Mouse (Mus musculus) midbrain, embryonic 10.5 days (tissue): ENCODE data around the gene Medag. TPM values are rescaled to one million over a fixed set of nuclear protein-coding genes. Genes with fewer than 3 reads are reported as not detected.

ENCODE experiments used
- DNase-seq: peaks from one replicate; pipeline ENCODE4 v3.0.0-alpha.2; 2017; ENCODE audit warnings: low spot score
- H3K27ac ChIP-seq: fragments of 300-500 bp; sonication (generic); replicated peaks from 2 replicates; pipeline ENCODE4 v1.5.1; 2016; ENCODE audit warnings: mild to moderate bottlenecking
- H3K27me3 ChIP-seq: fragments of 300-500 bp; sonication (generic); 2 replicates; pipeline ENCODE4 v1.6.1; 2016; ENCODE audit warnings: low read depth, mild to moderate bottlenecking; ENCODE audit not compliant: poor library complexity, severe bottlenecking
- H3K36me3 ChIP-seq: fragments of 300-500 bp; sonication (generic); 2 replicates; pipeline ENCODE4 v1.6.1; 2016; ENCODE audit warnings: mild to moderate bottlenecking, moderate library complexity
- H3K4me1 ChIP-seq: fragments of 300-500 bp; sonication (generic); 2 replicates; pipeline ENCODE4 v1.6.1; 2016
- H3K4me3 ChIP-seq: fragments of 300-500 bp; sonication (generic); 2 replicates; pipeline ENCODE4 v1.5.1; 2016; ENCODE audit warnings: mild to moderate bottlenecking, moderate library complexity
- H3K9me3 ChIP-seq: fragments of 300-500 bp; sonication (generic); replicated peaks from 2 replicates; pipeline ENCODE4 v1.6.1; 2016; ENCODE audit warnings: mild to moderate bottlenecking
- WGBS: fragments of 180-500 bp; shearing (Covaris S2); methylation state at CpG from one replicate; pipeline ENCODE4 v1.1.7; 2016; 5-methylcytosine and 5-hydroxymethylcytosine counted together
- polyA plus RNA-seq: library from polyadenylated mRNA; unstranded; fragments of >200 nt; fragmentation: Nextera tagmentation; extraction: Ambion mirVana; gene quantifications from 2 replicates; pipeline ENCODE4 v1.2.1, GENCODE M21; 2016

The Medag gene
- polyA plus RNA-seq, 1 experiment from 2014 or later, result 0.57 TPM

GRCm38 (mm10) chr5:149375074-149375888, 36.3 kb upstream of the Medag start:
- H3K4me3 ChIP-seq, result no peak overlapping the region
- no peaks in the 10 kb centered on the region for H3K9me3 ChIP-seq
- 56% methylated on average over 14 of the region's 14 CpGs for WGBS
- no peak for DNase-seq
- H3K4me1 ChIP-seq, result peaks cover 70% of the 10 kb centered on the region
- H3K36me3 ChIP-seq, result no peaks in the 10 kb centered on the region
- peak overlapping the region; percentile 82 for H3K27ac ChIP-seq
- H3K27me3 ChIP-seq, result peaks cover 20% of the 10 kb centered on the region

DNA sequence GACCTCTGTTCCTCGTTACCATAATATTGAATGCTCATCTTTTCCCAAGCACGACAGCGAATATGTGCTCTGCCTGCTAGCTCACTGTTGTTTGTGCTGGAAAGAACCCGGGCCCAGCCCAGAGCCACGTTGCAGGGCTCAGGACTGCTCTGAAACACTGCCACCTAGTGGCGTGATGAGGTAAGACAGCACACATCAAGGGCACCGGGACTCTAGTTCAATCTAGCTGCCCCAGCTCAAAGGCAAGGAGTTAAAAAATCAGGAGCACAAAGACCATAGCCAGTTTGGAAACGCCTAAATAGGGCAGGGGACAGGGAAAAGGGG, 35.7 kb upstream of the Medag start:
- no peaks in the 10 kb centered on the region for H3K36me3 ChIP-seq
- 2% methylated on average over 8 of the region's 8 CpGs for WGBS
- DNase-seq, result peak; percentile 91
- peak overlapping the region; percentile 82 for H3K27ac ChIP-seq
- H3K27me3 ChIP-seq, result peaks cover 20% of the 10 kb centered on the region
- H3K9me3 ChIP-seq, result no peaks in the 10 kb centered on the region
- peaks cover 76% of the 10 kb centered on the region for H3K4me1 ChIP-seq
- H3K4me3 ChIP-seq, result no peak overlapping the region

GRCm38 (mm10) chr5:149376367-149376766, 35.2 kb upstream of the Medag start:
- no peak for DNase-seq
- no peaks in the 10 kb centered on the region for H3K36me3 ChIP-seq
- WGBS, result 81% methylated on average over 7 of the region's 7 CpGs
- H3K27ac ChIP-seq, result peak overlapping the region; percentile 82
- peaks cover 81% of the 10 kb centered on the region for H3K4me1 ChIP-seq
- H3K4me3 ChIP-seq, result no peak overlapping the region
- H3K27me3 ChIP-seq, result peaks cover 20% of the 10 kb centered on the region
- H3K9me3 ChIP-seq, result no peaks in the 10 kb centered on the region

DNA sequence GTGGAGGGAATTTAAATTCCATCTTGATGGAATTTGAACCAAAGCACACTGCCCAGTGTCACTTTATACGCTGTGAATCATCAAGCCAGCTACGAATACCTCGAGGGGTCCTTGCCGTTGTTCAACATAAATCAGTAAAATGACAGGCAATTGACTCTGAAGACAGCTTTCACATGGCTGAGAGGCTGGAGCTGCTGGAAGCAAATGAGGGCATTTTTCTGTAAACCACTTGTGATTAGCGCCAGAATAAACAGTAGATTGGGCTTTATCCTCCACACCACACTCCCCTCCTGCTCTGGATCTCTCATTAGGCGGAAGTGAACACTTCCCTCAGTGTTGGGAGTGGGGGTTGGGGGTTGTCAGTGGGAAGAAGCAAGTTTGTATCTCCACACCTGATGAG, 34.3 kb upstream of the Medag start:
- WGBS, result 68% methylated on average over 6 of the region's 6 CpGs
- Histone ChIP-seq H3K4me1 (peaks cover 87% of the 10 kb centered on the region), H3K4me3 (no peak overlapping the region), H3K36me3 (no peaks in the 10 kb centered on the region), H3K27ac (peak overlapping the region; percentile 82), H3K9me3 (peaks cover under 1% of the 10 kb centered on the region; the same call in 1 of the 2 replicates), H3K27me3 (peaks cover 19% of the 10 kb centered on the region)
- DNase-seq, result no peak

GRCm38 (mm10) chr5:149378566-149378965, 33.0 kb upstream of the Medag start:
- peak overlapping the region; percentile 90 for H3K27ac ChIP-seq
- DNase-seq, result no peak
- H3K4me3 ChIP-seq, result no peak overlapping the region
- H3K9me3 ChIP-seq, result peaks cover 14% of the 10 kb centered on the region; the same call in 1 of the 2 replicates
- 70% methylated on average over 7 of the region's 7 CpGs for WGBS
- H3K36me3 ChIP-seq, result no peaks in the 10 kb centered on the region
- peaks cover 81% of the 10 kb centered on the region for H3K4me1 ChIP-seq
- peaks cover 15% of the 10 kb centered on the region for H3K27me3 ChIP-seq

- H3K4me3 ChIP-seq, result peak overlapping the region; percentile 16; the same call in 1 of the 2 replicates
- WGBS, result 88% methylated on average over 16 of the region's 16 CpGs
- H3K27ac ChIP-seq, result peak overlapping the region; percentile 90
- DNase-seq, result no peak
- peaks cover 19% of the 10 kb centered on the region; the same call in 1 of the 2 replicates for H3K9me3 ChIP-seq
- H3K4me1 ChIP-seq, result peaks cover 78% of the 10 kb centered on the region
- no peaks in the 10 kb centered on the region for H3K36me3 ChIP-seq
- H3K27me3 ChIP-seq, result peaks cover 9% of the 10 kb centered on the region
These were observed 32.3 kb upstream of the Medag start for GRCm38 (mm10) chr5:149379131-149379784.

DNA sequence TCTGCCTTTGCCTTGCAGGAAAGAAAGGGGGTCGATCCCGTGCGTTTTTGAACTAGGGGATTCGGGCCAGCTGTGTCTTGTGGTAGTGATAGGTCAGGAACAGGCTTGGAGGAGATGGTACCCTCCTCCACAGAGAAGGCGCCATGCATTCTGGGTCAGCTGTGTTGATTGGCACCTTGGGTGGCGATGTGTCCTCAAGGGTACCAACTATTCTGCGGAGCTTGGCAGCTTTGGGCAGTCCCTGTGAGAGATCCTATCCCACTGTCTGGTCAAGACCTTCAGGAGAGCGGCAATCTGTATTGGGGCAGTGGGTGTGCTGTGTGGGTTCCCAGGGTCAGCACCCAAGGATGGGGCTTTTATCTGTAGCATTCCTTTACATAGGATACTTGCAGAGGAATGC, 31.7 kb upstream of the Medag start:
- WGBS, result 76% methylated on average over 8 of the region's 8 CpGs
- Histone ChIP-seq H3K36me3 (no peaks in the 10 kb centered on the region), H3K9me3 (peaks cover 20% of the 10 kb centered on the region; the same call in 1 of the 2 replicates), H3K4me3 (peak overlapping the region; percentile 16; the same call in 1 of the 2 replicates), H3K27me3 (peaks cover 2% of the 10 kb centered on the region), H3K4me1 (peaks cover 72% of the 10 kb centered on the region), H3K27ac (peak overlapping the region; percentile 90)
- DNase-seq, result no peak

DNA sequence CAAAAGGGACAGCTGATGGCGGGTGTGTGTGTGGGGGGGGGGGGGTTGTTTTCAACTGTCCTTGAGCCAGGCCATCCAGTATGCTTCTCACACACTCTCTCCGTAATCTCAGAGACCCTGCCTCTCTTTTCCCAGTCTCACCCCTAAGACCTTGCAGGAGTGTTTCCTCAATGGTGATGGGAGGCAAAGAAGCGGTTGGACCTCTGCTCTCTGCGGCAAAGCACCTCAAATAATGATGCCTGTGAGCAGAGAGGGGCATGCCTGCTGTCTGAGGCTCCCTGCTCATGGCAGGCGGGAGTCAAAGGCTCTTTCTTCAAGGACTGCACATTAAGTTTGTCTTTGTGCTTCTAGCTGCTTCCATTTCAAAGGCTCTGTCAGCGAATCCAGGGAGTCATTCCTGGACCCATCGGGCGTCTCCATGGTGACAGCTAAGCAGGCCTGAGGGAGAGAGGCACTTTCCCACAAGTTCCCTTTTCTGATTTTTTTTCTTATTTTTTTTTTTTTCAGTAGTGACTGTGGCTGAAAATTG, 31.1 kb upstream of the Medag start:
- H3K36me3 ChIP-seq, result no peaks in the 10 kb centered on the region
- WGBS, result 16% methylated on average over 8 of the region's 8 CpGs
- DNase-seq, result peak; percentile 84
- H3K4me3 ChIP-seq, result peak overlapping the region; percentile 16; the same call in 1 of the 2 replicates
- H3K27ac ChIP-seq, result peak overlapping the region; percentile 90
- no peaks in the 10 kb centered on the region for H3K27me3 ChIP-seq
- H3K4me1 ChIP-seq, result peaks cover 66% of the 10 kb centered on the region
- peaks cover 20% of the 10 kb centered on the region; the same call in 1 of the 2 replicates for H3K9me3 ChIP-seq

GRCm38 (mm10) chr5:149381948-149382347, 29.6 kb upstream of the Medag start:
- 89% methylated on average over 4 of the region's 4 CpGs for WGBS
- Histone ChIP-seq H3K27ac (peak overlapping the region; percentile 90), H3K36me3 (no peaks in the 10 kb centered on the region), H3K27me3 (no peaks in the 10 kb centered on the region), H3K4me1 (peaks cover 51% of the 10 kb centered on the region), H3K4me3 (no peak overlapping the region), H3K9me3 (peaks cover 28% of the 10 kb centered on the region; the same call in 1 of the 2 replicates)
- DNase-seq, result no peak

DNA sequence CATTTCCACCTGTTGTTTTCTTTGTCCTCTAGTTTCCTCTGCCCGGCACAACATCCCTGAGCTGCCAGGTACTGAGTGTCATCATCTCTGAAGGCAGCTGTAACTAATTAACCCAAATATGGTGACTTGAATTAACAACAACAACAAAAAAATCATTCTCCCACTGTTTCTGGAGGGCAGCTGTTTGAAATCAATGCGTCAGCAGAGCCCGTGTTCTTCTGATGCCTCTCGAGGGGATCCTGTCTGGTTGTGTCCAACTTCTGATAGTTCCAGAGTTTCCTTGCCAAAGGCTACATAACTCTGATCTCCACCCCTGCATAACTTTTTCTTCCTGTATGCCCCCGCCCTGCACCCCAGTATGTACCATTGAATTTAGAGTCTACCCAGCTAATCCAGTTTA, 28.9 kb upstream of the Medag start:
- H3K9me3 ChIP-seq, result peaks cover 28% of the 10 kb centered on the region; the same call in 1 of the 2 replicates
- H3K27me3 ChIP-seq, result no peaks in the 10 kb centered on the region
- no peak for DNase-seq
- H3K27ac ChIP-seq, result 0 out of 2 replicates have a peak overlapping the region, but pooled peaks have one; percentile 1
- no peak overlapping the region for H3K4me3 ChIP-seq
- 81% methylated on average over 5 of the region's 5 CpGs for WGBS
- peaks cover 44% of the 10 kb centered on the region for H3K4me1 ChIP-seq
- no peaks in the 10 kb centered on the region for H3K36me3 ChIP-seq

DNA sequence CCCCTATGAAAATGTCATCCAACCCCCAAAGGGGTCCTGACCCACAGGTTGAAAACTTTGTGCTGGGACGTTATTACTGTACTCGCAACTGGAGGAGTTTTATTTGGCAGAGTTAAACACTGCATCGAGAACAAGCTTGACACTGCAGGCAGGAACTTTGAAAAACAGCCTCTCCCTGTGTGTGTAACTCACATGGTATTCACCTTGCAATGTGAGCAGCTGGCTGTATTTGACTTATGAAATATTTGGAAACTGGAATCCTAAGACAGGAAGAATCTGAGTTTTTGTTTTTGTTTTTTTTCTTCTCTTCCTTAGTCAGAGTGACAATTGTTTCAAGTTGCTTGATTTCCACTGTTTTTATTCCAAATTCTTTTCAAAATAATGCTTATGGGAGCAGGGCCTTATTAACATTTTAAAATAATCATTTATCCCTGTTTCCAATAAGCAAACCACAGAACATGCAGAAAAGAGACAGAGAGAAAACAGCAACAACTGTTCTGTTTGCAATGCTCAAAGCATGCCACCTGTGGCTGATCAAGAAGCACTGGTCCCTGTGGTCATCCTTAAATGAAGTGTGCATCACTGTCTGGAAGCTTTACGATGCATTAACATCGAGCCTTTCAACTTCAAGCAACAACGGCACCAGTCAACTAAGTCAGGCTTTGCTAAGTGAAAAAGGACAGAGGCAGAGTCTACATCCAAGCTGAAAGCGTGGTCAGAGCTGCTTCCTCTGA, 26.2 kb upstream of the Medag start:
- no peak overlapping the region for H3K27ac ChIP-seq
- WGBS, result 90% methylated on average over 7 of the region's 7 CpGs
- no peak overlapping the region for H3K4me3 ChIP-seq
- H3K36me3 ChIP-seq, result no peaks in the 10 kb centered on the region
- H3K27me3 ChIP-seq, result no peaks in the 10 kb centered on the region
- peaks cover 23% of the 10 kb centered on the region for H3K4me1 ChIP-seq
- DNase-seq, result no peak
- H3K9me3 ChIP-seq, result peaks cover 28% of the 10 kb centered on the region; the same call in 1 of the 2 replicates

DNA sequence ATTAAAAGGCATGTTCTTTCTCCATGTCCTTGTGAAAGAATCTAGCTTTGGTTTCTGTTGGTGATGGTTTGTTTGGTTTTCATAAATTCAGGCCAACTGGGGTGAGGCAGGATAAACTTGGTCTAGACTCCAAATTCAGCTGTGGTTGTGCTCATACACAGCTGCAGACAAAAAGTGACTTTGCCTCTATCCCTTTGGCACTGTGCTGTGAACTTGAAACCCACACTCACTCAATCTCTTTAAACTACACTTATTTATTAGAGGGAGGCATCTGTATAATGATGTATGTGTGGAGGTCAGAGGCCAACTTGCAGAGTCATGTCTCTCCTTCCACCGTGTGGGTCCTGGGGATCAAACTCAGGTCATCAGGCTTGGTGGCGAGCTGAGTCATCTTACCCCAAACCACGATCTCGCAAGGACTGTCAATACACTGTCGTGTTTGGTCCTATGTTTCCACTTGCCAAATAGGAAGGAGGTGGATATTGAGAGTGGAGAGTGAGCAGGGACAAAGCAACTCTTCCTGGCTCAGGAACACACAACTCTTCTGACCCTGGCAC, 25.2 kb upstream of the Medag start:
- DNase-seq, result no peak
- Histone ChIP-seq H3K4me3 (no peak overlapping the region), H3K27me3 (no peaks in the 10 kb centered on the region), H3K4me1 (peaks cover 18% of the 10 kb centered on the region), H3K36me3 (no peaks in the 10 kb centered on the region), H3K9me3 (peaks cover 28% of the 10 kb centered on the region; the same call in 1 of the 2 replicates), H3K27ac (no peak overlapping the region)
- 87% methylated on average over 5 of the region's 5 CpGs for WGBS
